Mouse (Mus musculus) intestine, postnatal 0 days (tissue): ENCODE measurements around the gene Bak1. TPM values are rescaled to one million over a fixed set of nuclear protein-coding genes. Genes with fewer than 3 reads are reported as not detected.

Source experiments
- ATAC-seq: fragments of 200-750 bp; cut with Nextera tagmentation; 2 replicates; pipeline ENCODE4 v1.8.0; 2017; ENCODE audit warnings: mild to moderate bottlenecking, moderate TSS enrichment, moderate library complexity
- H3K27ac ChIP-seq: fragments of 300-500 bp; sonication (generic); 2 replicates; pipeline ENCODE4 v1.5.1; 2014; ENCODE audit warnings: mild to moderate bottlenecking, low read depth, low read length, moderate library complexity
- H3K27me3 ChIP-seq: fragments of 300-500 bp; sonication (generic); replicated peaks from 2 replicates; pipeline ENCODE4 v1.6.1; 2014; ENCODE audit warnings: low read length, mixed read lengths; ENCODE audit not compliant: control insufficient read depth, insufficient read depth
- H3K36me3 ChIP-seq: fragments of 300-500 bp; sonication (generic); 2 replicates; pipeline ENCODE4 v1.6.1; 2014; ENCODE audit warnings: mild to moderate bottlenecking, moderate library complexity; ENCODE audit not compliant: control insufficient read depth, insufficient read depth
- H3K4me1 ChIP-seq: fragments of 300-500 bp; sonication (generic); replicated peaks from 2 replicates; pipeline ENCODE4 v1.6.1; 2014; ENCODE audit warnings: antibody characterized with exemption, low read length, mixed read lengths; ENCODE audit not compliant: control insufficient read depth, insufficient read depth
- H3K4me2 ChIP-seq: fragments of 300-500 bp; sonication (generic); replicated peaks from 2 replicates; pipeline ENCODE4 v1.6.1; 2014; ENCODE audit warnings: low read depth, mild to moderate bottlenecking, moderate library complexity
- H3K4me3 ChIP-seq: fragments of 300-500 bp; sonication (generic); 2 replicates; pipeline ENCODE4 v1.5.1; 2014; ENCODE audit warnings: low read depth, low read length
- H3K9ac ChIP-seq: fragments of 300-500 bp; sonication (generic); 2 replicates; pipeline ENCODE4 v1.6.1; 2014; ENCODE audit warnings: mild to moderate bottlenecking, low read depth, low read length
- H3K9me3 ChIP-seq: fragments of 300-500 bp; sonication (generic); 2 replicates; pipeline ENCODE4 v1.6.1; 2016; ENCODE audit warnings: mixed run types; ENCODE audit not compliant: control insufficient read depth
- CTCF ChIP-seq: sonication (generic); IDR thresholded peaks from 2 replicates; pipeline ENCODE4 v1.5.1; 2016; ENCODE audit warnings: low read depth, mild to moderate bottlenecking, control low read depth, antibody characterized with exemption, moderate library complexity
- WGBS: fragments of 180-500 bp; shearing (Covaris S2); extraction: QIAGEN DNeasy Blood & Tissue Kit; methylation state at CpG from one replicate; pipeline ENCODE4 v1.1.7; 2014; 5-methylcytosine and 5-hydroxymethylcytosine counted together
- polyA plus RNA-seq: library from polyadenylated mRNA; unstranded; fragments of >200 nt; fragmentation: Nextera tagmentation; extraction: Ambion mirVana; gene quantifications from 2 replicates; pipeline ENCODE4 v1.2.1, GENCODE M21; 2015

Bak1 gene
- polyA plus RNA-seq, 1 experiment from 2014 or later = 18.1 TPM

GRCm38 (mm10) chr17:27056812-27057516 is 28.2 kb upstream of the Bak1 start, which contains the start of gene Itpr3:
Itpr3 (plus strand) TSS chr17:27057304.
- no peaks in the 10 kb centered on the region for H3K9me3 ChIP-seq

GRCm38 (mm10) chr17:27056170-27056569 is 27.4 kb upstream of the Bak1 start:
- H3K4me2 ChIP-seq = peak overlapping the region; percentile 96
- 0 out of 2 replicates have a peak, but pooled peaks have one; percentile 6 for TF ChIP-seq CTCF
- H3K4me1 ChIP-seq = peaks cover 17% of the 10 kb centered on the region; the same call in 1 of the 2 replicates
- no peaks in the 10 kb centered on the region for H3K27me3 ChIP-seq
- peak overlapping the region; percentile 90 for H3K27ac ChIP-seq
- WGBS = 0% methylated on average over 13 of the region's 13 CpGs
- H3K36me3 ChIP-seq = no peaks in the 10 kb centered on the region
- H3K9me3 ChIP-seq = no peaks in the 10 kb centered on the region
- peak overlapping the region; percentile 68; the same call in 1 of the 2 replicates for H3K9ac ChIP-seq
- ATAC-seq = peak; percentile 48
- peak overlapping the region; percentile 71 for H3K4me3 ChIP-seq

More at GRCm38 (mm10) chr17:27056812-27057516, 28.2 kb upstream of the Bak1 start, which contains the start of gene Itpr3:
- H3K27ac ChIP-seq = peak within 1 kb of the TSS; percentile 90
- WGBS = under 1% methylated on average over 52 of the region's 66 CpGs
- peak within 1 kb of the TSS; percentile 71 for H3K4me3 ChIP-seq
- H3K4me2 ChIP-seq = peak within 1 kb of the TSS; percentile 96
- no peaks in the 10 kb centered on the region for H3K36me3 ChIP-seq
- H3K27me3 ChIP-seq = no peaks in the 10 kb centered on the region
- H3K9ac ChIP-seq = peak within 1 kb of the TSS; percentile 68
- peak; percentile 77 for ATAC-seq
- peaks cover 13% of the 10 kb centered on the region; the same call in 1 of the 2 replicates for H3K4me1 ChIP-seq
- no peak for TF ChIP-seq CTCF

- Histone ChIP-seq H3K9ac (peak overlapping the region; percentile 26; the same call in 1 of the 2 replicates), H3K27me3 (no peaks in the 10 kb centered on the region), H3K4me3 (peak overlapping the region; percentile 29), H3K4me2 (peak overlapping the region; percentile 61), H3K4me1 (peaks cover 20% of the 10 kb centered on the region; the same call in 1 of the 2 replicates), H3K27ac (peak overlapping the region; percentile 28), H3K9me3 (no peaks in the 10 kb centered on the region), H3K36me3 (no peaks in the 10 kb centered on the region)
- WGBS = 20% methylated on average over 9 of the region's 11 CpGs
- TF ChIP-seq CTCF = no peak
- ATAC-seq = no peak
Observed at GRCm38 (mm10) chr17:27051514-27051913, 22.7 kb upstream of the Bak1 start.

GRCm38 (mm10) chr17:27050853-27051252 is 22.0 kb upstream of the Bak1 start:
- Histone ChIP-seq H3K4me2 (no peak overlapping the region; the same call in 1 of the 2 replicates), H3K27ac (no peak overlapping the region; the same call in 1 of the 2 replicates), H3K27me3 (no peaks in the 10 kb centered on the region), H3K4me3 (no peak overlapping the region), H3K4me1 (peaks cover 21% of the 10 kb centered on the region; the same call in 1 of the 2 replicates), H3K9ac (no peak overlapping the region), H3K36me3 (no peaks in the 10 kb centered on the region), H3K9me3 (no peaks in the 10 kb centered on the region)
- 50% methylated on average over 5 of the region's 5 CpGs for WGBS
- no peak for ATAC-seq
- TF ChIP-seq CTCF = no peak

GRCm38 (mm10) chr17:27048445-27049239 is 19.8 kb upstream of the Bak1 start:
- Histone ChIP-seq H3K4me1 (peaks cover 21% of the 10 kb centered on the region; the same call in 1 of the 2 replicates), H3K4me3 (no peak overlapping the region), H3K27me3 (no peaks in the 10 kb centered on the region), H3K4me2 (peak overlapping the region; percentile 24; the same call in 1 of the 2 replicates), H3K9me3 (no peaks in the 10 kb centered on the region), H3K27ac (peak overlapping the region; percentile 77), H3K9ac (no peak overlapping the region), H3K36me3 (no peaks in the 10 kb centered on the region)
- ATAC-seq = peak; percentile 20
- 35% methylated on average over 14 of the region's 14 CpGs for WGBS
- TF ChIP-seq CTCF = no peak
